Mouse (Mus musculus): ENCODE data around the gene Prkcg. TPM values are rescaled to one million over a fixed set of nuclear protein-coding genes. Genes with fewer than 3 reads are reported as not detected.
"Not testable (repeated sequence)": the region's sequence is repeated elsewhere in the genome, so short reads cannot be mapped to it uniquely, and the experiment has no call there.

Prkcg gene
- polyA plus RNA-seq, 1 experiment from 2014 or later = 3.8 TPM

DNA sequence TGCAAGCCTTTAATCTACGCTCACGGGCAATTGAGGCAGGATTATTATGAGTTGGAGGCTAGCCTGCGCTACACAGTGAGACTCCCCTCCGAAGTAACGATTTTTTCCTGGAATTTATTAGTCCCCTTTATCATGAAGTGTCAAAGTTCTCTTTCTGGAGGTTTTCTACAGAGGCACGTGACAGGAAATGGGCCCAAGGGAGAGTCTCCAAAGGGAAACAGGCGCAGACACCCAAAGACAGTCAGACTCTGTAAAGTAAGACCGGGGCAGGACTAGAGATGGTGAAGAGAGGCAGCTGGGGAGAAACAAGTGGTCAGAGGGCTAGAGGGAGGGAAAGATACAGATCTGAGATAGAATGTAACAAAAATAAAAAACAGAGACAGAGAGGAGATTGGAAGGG lies 21.1 kb upstream of the Prkcg start:
- no peaks in the 10 kb centered on the region for H3K9me3 ChIP-seq (replicated peaks; ENCODE audit: control insufficient read depth, low read length, poor library complexity, severe bottlenecking)
- no peak overlapping the region for H3K27ac ChIP-seq (ENCODE audit: low read length)
- ATAC-seq = no peak
- H3K36me3 ChIP-seq (ENCODE audit: control insufficient read depth, insufficient read depth, low read length) = no peaks in the 10 kb centered on the region
- H3K4me1 ChIP-seq (ENCODE audit: control insufficient read depth, insufficient read depth, low read length) = no peaks in the 10 kb centered on the region
- H3K4me2 ChIP-seq (ENCODE audit: low read length) = no peak overlapping the region
- peaks cover 3% of the 10 kb centered on the region; the same call in 1 of the 2 replicates for H3K27me3 ChIP-seq (ENCODE audit: control insufficient read depth, insufficient read depth, low read depth, low read length)
- H3K4me3 ChIP-seq (ENCODE audit: low read depth, low read length) = no peak overlapping the region
- WGBS = 82% methylated on average over 8 of the region's 8 CpGs
- no peak overlapping the region for H3K9ac ChIP-seq (ENCODE audit: low read depth, low read length)

DNA sequence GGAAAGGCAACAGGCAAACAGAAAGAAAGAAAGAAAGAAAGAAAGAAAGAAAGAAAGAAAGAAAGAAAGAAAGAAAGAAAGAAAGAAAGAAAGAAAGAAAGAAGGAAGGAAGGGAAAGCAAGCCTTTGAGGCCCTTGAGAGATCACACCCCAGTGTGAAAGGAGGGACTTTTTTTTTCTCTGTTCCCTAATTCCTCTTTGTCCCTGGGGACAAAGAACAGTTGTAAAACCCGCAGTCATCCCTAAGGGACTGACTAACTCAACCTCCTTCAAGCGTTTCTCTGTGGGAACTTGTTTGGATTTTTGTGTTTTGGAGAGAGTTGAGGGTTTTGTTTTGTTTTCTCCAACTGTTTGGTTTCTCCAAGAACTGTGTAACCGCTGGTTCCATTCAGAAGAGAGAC lies 20.7 kb upstream of the Prkcg start:
- Histone ChIP-seq H3K27ac (ENCODE audit: low read length) (no peak overlapping the region), H3K4me3 (ENCODE audit: low read depth, low read length) (no peak overlapping the region), H3K9ac (ENCODE audit: low read depth, low read length) (no peak overlapping the region), H3K4me1 (ENCODE audit: control insufficient read depth, insufficient read depth, low read length) (no peaks in the 10 kb centered on the region), H3K36me3 (ENCODE audit: control insufficient read depth, insufficient read depth, low read length) (no peaks in the 10 kb centered on the region), H3K27me3 (ENCODE audit: control insufficient read depth, insufficient read depth, low read depth, low read length) (peaks cover 3% of the 10 kb centered on the region; the same call in 1 of the 2 replicates), H3K4me2 (ENCODE audit: low read length) (no peak overlapping the region), H3K9me3 (replicated peaks; ENCODE audit: control insufficient read depth, low read length, poor library complexity, severe bottlenecking) (no peaks in the 10 kb centered on the region)
- ATAC-seq = no peak
- 15% methylated on average over 3 of the region's 3 CpGs for WGBS

DNA sequence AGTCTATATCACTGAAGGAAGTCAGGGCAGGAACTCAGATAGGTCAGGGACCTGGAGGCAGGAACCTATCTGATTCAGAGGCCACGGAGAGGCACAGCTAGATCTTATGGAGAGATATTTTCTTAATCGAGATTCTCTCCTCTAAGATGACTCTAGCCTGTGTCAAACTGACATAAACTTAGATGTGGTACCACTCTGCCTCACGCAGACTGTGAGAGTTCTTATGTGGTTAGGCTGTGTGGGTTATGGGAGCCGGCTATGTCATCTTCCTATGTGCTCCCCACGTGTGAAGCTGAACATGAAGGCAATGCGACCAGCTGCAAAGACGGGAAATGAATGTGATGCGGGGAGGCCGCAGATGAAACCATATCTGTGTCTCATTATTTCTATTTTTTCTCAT lies 16.8 kb upstream of the Prkcg start:
- H3K27ac ChIP-seq (ENCODE audit: low read length) = no peak overlapping the region
- H3K4me2 ChIP-seq (ENCODE audit: low read length) = no peak overlapping the region
- H3K4me1 ChIP-seq (ENCODE audit: control insufficient read depth, insufficient read depth, low read length) = no peaks in the 10 kb centered on the region
- 91% methylated on average over 9 of the region's 9 CpGs for WGBS
- H3K4me3 ChIP-seq (ENCODE audit: low read depth, low read length) = no peak overlapping the region
- ATAC-seq = no peak
- no peaks in the 10 kb centered on the region for H3K9me3 ChIP-seq (replicated peaks; ENCODE audit: control insufficient read depth, low read length, poor library complexity, severe bottlenecking)
- H3K9ac ChIP-seq (ENCODE audit: low read depth, low read length) = no peak overlapping the region
- no peaks in the 10 kb centered on the region for H3K36me3 ChIP-seq (ENCODE audit: control insufficient read depth, insufficient read depth, low read length)
- H3K27me3 ChIP-seq (ENCODE audit: control insufficient read depth, insufficient read depth, low read depth, low read length) = no peaks in the 10 kb centered on the region

DNA sequence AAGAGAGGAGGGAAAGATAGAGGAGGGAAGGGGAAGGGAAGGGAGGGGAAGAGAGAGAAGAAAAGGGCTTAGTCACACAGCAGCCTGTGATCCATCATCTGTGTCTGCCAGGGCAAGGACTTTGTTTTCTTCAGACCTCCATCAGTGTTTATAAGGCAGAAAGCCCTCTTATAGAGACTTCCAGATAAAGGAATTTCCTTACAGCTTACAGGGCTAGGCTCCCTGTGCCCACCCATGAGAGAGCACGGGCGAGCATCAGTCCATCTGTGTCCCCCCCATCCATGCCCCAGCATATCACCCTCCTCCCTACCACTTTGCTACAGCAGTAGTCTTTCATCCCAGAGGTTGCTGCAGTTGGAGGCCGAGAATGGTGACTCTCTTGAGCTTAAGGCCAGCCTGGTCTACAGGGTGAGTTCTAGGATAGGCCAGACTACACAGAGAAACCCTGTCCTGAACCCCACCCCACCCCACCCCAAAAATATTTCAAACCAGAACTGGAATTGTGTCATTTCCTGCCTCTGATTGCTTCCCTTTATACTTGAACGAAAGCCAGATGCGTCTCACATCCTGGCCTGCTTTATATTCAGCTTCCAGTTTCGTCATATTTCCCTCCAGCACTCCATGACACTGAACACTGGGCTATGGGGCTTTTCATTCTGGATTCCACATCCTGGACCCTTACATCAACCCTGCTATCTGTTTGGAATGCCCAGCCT lies 13.4 kb upstream of the Prkcg start:
- Histone ChIP-seq H3K4me1 (ENCODE audit: control insufficient read depth, insufficient read depth, low read length) (no peaks in the 10 kb centered on the region), H3K4me2 (ENCODE audit: low read length) (no peak overlapping the region), H3K4me3 (ENCODE audit: low read depth, low read length) (no peak overlapping the region), H3K27ac (ENCODE audit: low read length) (no peak overlapping the region), H3K9me3 (replicated peaks; ENCODE audit: control insufficient read depth, low read length, poor library complexity, severe bottlenecking) (no peaks in the 10 kb centered on the region), H3K36me3 (ENCODE audit: control insufficient read depth, insufficient read depth, low read length) (no peaks in the 10 kb centered on the region), H3K27me3 (ENCODE audit: control insufficient read depth, insufficient read depth, low read depth, low read length) (no peaks in the 10 kb centered on the region), H3K9ac (ENCODE audit: low read depth, low read length) (no peak overlapping the region)
- WGBS = 77% methylated on average over 6 of the region's 6 CpGs
- ATAC-seq = no peak

DNA sequence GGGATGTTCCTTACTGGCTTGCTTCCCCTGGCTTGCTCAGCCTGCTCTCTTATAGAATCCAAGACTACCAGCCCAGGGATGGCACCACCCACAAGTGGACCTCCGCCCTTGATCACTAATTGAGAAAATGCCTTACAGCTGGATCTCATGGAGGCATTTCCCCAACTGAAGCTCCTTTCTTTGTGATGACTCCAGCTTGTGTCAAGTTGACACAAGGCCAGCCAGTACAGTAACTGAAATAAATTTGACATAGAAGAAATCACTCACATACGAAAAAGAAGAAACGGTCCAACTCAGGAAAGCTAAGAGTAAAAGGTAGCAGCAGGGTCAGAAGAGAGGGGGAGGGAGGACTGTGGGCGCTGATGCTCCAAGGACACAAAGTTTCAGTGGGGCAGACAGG lies 12.2 kb upstream of the Prkcg start:
- WGBS = 59% methylated on average over 4 of the region's 4 CpGs
- H3K27me3 ChIP-seq (ENCODE audit: control insufficient read depth, insufficient read depth, low read depth, low read length); H3K27ac ChIP-seq (ENCODE audit: low read length); ATAC-seq; H3K9ac ChIP-seq (ENCODE audit: low read depth, low read length); H3K9me3 ChIP-seq (replicated peaks; ENCODE audit: control insufficient read depth, low read length, poor library complexity, severe bottlenecking); H3K4me2 ChIP-seq (ENCODE audit: low read length); H3K4me3 ChIP-seq (ENCODE audit: low read depth, low read length); H3K36me3 ChIP-seq (ENCODE audit: control insufficient read depth, insufficient read depth, low read length); H3K4me1 ChIP-seq (ENCODE audit: control insufficient read depth, insufficient read depth, low read length): not testable (repeated sequence)

DNA sequence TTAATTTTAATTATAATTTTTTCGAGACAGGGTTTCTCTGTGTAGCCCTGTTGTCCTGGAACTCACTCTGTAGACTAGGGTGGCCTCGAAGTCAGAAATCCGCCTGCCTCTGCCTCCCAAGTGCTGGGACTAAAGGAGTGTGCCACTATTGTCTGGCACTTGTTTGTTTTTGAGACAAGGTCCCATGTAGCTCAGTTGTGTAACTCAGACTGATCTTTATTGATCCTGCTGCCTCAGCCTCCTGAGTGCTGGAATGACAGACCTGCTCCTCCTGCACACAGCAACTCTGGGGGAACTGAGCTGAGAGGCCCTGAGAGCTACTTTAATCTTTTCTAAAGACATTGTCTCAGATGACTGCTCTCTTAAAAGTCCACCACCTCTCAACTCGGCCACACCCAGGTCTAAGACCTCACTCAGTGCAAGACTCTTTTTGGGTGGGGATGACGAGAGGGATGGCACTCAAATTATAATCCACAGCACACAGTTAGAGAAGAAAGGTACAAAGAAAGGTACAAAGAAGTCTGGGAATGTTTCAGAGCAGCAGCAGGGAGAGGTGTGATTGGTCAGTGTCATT lies 8.8 kb upstream of the Prkcg start:
- H3K36me3 ChIP-seq (ENCODE audit: control insufficient read depth, insufficient read depth, low read length) = no peaks in the 10 kb centered on the region
- no peak overlapping the region for H3K27ac ChIP-seq (ENCODE audit: low read length)
- H3K9ac ChIP-seq (ENCODE audit: low read depth, low read length) = no peak overlapping the region
- no peaks in the 10 kb centered on the region for H3K4me1 ChIP-seq (ENCODE audit: control insufficient read depth, insufficient read depth, low read length)
- WGBS = 56% methylated on average over 5 of the region's 5 CpGs
- H3K27me3 ChIP-seq (ENCODE audit: control insufficient read depth, insufficient read depth, low read depth, low read length) = no peaks in the 10 kb centered on the region
- no peaks in the 10 kb centered on the region for H3K9me3 ChIP-seq (replicated peaks; ENCODE audit: control insufficient read depth, low read length, poor library complexity, severe bottlenecking)
- ATAC-seq = no peak
- H3K4me3 ChIP-seq (ENCODE audit: low read depth, low read length) = no peak overlapping the region
- H3K4me2 ChIP-seq (ENCODE audit: low read length) = no peak overlapping the region

DNA sequence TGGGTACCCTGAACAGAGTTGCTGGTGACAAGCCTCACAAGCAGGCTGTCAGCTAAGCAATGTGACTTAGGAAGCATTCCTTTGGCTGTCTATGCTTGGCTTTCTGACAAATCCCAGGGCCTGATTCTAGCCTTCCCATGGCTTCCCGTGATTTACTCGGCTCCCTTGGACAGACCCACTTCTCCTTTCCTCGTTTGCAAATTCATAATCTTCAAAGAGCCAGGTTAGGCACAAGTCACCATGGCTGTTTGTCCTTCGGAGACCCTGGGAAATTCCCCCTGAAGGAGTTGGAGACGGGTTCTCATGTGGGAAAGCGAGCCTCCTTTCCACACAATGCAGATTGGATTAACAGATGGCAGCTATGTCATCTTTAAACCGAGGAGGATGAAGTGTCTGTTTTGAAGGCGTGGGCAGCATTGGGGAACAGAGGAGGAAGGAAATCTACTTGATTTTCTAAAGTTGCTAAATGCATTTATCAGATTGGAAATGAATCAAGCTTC lies 8.3 kb upstream of the Prkcg start:
- no peaks in the 10 kb centered on the region for H3K9me3 ChIP-seq (replicated peaks; ENCODE audit: control insufficient read depth, low read length, poor library complexity, severe bottlenecking)
- H3K4me2 ChIP-seq (ENCODE audit: low read length) = no peak overlapping the region
- ATAC-seq = no peak
- no peaks in the 10 kb centered on the region for H3K4me1 ChIP-seq (ENCODE audit: control insufficient read depth, insufficient read depth, low read length)
- whole genome bisulfite sequencing = 38% methylated on average over 8 of the region's 8 CpGs
- H3K27ac ChIP-seq (ENCODE audit: low read length) = no peak overlapping the region
- no peak overlapping the region for H3K4me3 ChIP-seq (ENCODE audit: low read depth, low read length)
- H3K27me3 ChIP-seq (ENCODE audit: control insufficient read depth, insufficient read depth, low read depth, low read length) = no peaks in the 10 kb centered on the region
- no peaks in the 10 kb centered on the region for H3K36me3 ChIP-seq (ENCODE audit: control insufficient read depth, insufficient read depth, low read length)
- no peak overlapping the region for H3K9ac ChIP-seq (ENCODE audit: low read depth, low read length)

DNA sequence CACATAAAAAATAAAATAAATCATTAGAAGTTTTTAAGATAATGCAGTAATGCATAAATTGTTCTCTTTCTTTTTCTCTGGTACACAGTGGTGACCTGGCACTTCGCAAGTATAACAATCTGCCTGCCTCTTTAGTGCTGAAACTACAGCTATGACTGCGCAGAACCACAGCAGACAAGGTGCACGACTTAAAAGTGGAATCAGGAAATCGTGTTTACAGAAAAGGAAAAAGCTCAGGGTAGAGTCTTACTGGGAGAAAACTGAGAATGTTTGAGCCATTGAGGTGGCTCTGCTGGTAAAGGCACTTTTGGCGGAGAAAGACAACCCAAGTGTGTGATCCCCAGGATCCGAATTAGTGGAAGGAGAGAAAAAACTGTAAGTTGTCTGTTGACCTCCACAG lies 7.2 kb upstream of the Prkcg start:
- Histone ChIP-seq H3K36me3 (ENCODE audit: control insufficient read depth, insufficient read depth, low read length) (no peaks in the 10 kb centered on the region), H3K9me3 (replicated peaks; ENCODE audit: control insufficient read depth, low read length, poor library complexity, severe bottlenecking) (no peaks in the 10 kb centered on the region), H3K4me1 (ENCODE audit: control insufficient read depth, insufficient read depth, low read length) (no peaks in the 10 kb centered on the region), H3K9ac (ENCODE audit: low read depth, low read length) (no peak overlapping the region), H3K27ac (ENCODE audit: low read length) (no peak overlapping the region), H3K27me3 (ENCODE audit: control insufficient read depth, insufficient read depth, low read depth, low read length) (no peaks in the 10 kb centered on the region), H3K4me3 (ENCODE audit: low read depth, low read length) (no peak overlapping the region), H3K4me2 (ENCODE audit: low read length) (no peak overlapping the region)
- 86% methylated on average over 6 of the region's 6 CpGs for WGBS
- ATAC-seq = no peak

DNA sequence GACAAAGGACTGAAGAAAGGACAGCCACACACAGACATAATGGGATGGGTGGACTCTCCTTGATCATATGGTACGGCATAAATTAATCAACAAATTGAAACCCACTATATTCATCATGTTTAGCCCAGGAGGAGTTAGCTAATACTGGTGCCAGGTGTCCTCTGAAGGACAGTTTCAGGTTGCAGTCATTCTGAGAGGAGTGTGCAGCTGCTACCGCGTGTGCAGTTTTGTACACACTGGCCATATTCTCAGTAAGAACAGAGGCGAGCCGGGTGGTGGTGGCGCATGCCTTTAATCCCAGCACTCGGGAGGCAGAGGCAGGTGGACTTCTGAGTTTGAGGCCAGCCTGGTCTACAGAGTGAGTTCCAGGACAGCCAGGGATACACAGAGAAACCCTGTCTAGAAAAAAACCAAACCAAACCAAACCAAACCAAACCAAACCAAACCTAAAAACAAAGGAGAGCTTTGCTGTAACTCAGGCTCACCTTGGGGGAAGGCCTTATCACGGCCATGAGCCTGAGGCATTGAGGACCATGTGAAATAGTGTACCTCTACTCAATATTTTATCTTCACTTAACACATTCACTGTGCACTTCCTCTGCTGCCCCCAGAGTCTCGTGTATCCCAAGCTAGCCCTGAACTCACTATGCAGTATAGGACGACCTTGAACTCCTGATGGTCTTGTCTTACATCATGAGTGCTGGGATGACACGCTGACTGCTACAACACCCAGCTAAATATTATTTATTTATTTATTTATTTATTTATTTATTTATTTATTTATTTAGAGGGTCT lies 5.7 kb upstream of the Prkcg start:
- 90% methylated on average over 11 of the region's 11 CpGs for WGBS
- Histone ChIP-seq H3K4me3 (ENCODE audit: low read depth, low read length) (no peak overlapping the region), H3K4me2 (ENCODE audit: low read length) (no peak overlapping the region), H3K27me3 (ENCODE audit: control insufficient read depth, insufficient read depth, low read depth, low read length) (no peaks in the 10 kb centered on the region), H3K9ac (ENCODE audit: low read depth, low read length) (no peak overlapping the region), H3K9me3 (replicated peaks; ENCODE audit: control insufficient read depth, low read length, poor library complexity, severe bottlenecking) (no peaks in the 10 kb centered on the region), H3K27ac (ENCODE audit: low read length) (no peak overlapping the region), H3K36me3 (ENCODE audit: control insufficient read depth, insufficient read depth, low read length) (no peaks in the 10 kb centered on the region), H3K4me1 (ENCODE audit: control insufficient read depth, insufficient read depth, low read length) (no peaks in the 10 kb centered on the region)
- no peak for ATAC-seq
